Mouse (Mus musculus) stomach, postnatal 0 days (tissue): ENCODE data around the gene Ciapin1.

Experiments
- CTCF ChIP-seq: IDR thresholded peaks from 2 replicates; pipeline ENCODE4 v1.5.1; 2016; ENCODE audit warnings: antibody characterized with exemption, low read depth, mild to moderate bottlenecking, moderate library complexity
- EP300 ChIP-seq: optimal IDR thresholded peaks from 2 replicates; pipeline ENCODE3; 2016; ENCODE audit warnings: antibody characterized with exemption

- no peak for TF ChIP-seq CTCF
- TF ChIP-seq EP300, result no peak
These were observed 30.7 kb downstream of the Ciapin1 start for GRCm38 (mm10) chr8:94807506-94807905.
